Mouse (Mus musculus): ENCODE measurements around the gene Gm44973. TPM values are rescaled to one million over a fixed set of nuclear protein-coding genes. Genes with fewer than 3 reads are reported as not detected.
"Not testable (repeated sequence)": the region's sequence is repeated elsewhere in the genome, so short reads cannot be mapped to it uniquely, and the experiment has no call there.

Gene Gm44973
- polyA plus RNA-seq, 1 experiment from 2014 or later = not detected

- Histone ChIP-seq H3K27me3 (no peaks in the 10 kb centered on the region), H3K9ac (no peak overlapping the region), H3K4me2 (no peak overlapping the region), H3K4me1 (peaks cover 31% of the 10 kb centered on the region), H3K36me3 (peaks cover 21% of the 10 kb centered on the region), H3K27ac (no peak overlapping the region), H3K4me3 (no peak overlapping the region), H3K9me3 (no peaks in the 10 kb centered on the region)
- ATAC-seq (ENCODE audit: insufficient number of reproducible peaks, insufficient read depth, low FRiP score, low TSS enrichment, low read depth) = no peak
- WGBS = 95% methylated on average over 21 of the region's 21 CpGs
Measured at GRCm38 (mm10) chr7:5017931-5018330, 2.6 kb downstream of the Gm44973 start.

GRCm38 (mm10) chr7:5019576-5019975 lies 4.3 kb downstream of the Gm44973 start:
- H3K9ac ChIP-seq = peak overlapping the region; percentile 97

GRCm38 (mm10) chr7:5020000-5020681 lies 4.8 kb downstream of the Gm44973 start, which contains the start of the genes Zfp865 and Ccdc106:
Zfp865 (plus strand) TSS chr7:5020376.
Ccdc106 (plus strand) TSS chr7:5020553.
- Histone ChIP-seq H3K27ac (peak within 1 kb of the TSS; percentile 97), H3K9me3 (no peaks in the 10 kb centered on the region), H3K9ac (peak within 1 kb of the TSS; percentile 97), H3K4me1 (peaks cover 27% of the 10 kb centered on the region), H3K4me2 (peak within 1 kb of the TSS; percentile 84), H3K36me3 (peaks cover 43% of the 10 kb centered on the region), H3K4me3 (peak within 1 kb of the TSS; percentile 79), H3K27me3 (no peaks in the 10 kb centered on the region)
- peak; percentile 84 for ATAC-seq (ENCODE audit: insufficient number of reproducible peaks, insufficient read depth, low FRiP score, low TSS enrichment, low read depth)
- under 1% methylated on average over 49 of the region's 49 CpGs for WGBS

More at GRCm38 (mm10) chr7:5019576-5019975, 4.3 kb downstream of the Gm44973 start:
- Histone ChIP-seq H3K4me3 (peak overlapping the region; percentile 79), H3K36me3 (peaks cover 37% of the 10 kb centered on the region), H3K4me2 (peak overlapping the region; percentile 84), H3K27ac (peak overlapping the region; percentile 97), H3K4me1 (peaks cover 27% of the 10 kb centered on the region)
- WGBS = 26% methylated on average over 8 of the region's 8 CpGs
- not testable (repeated sequence) for ATAC-seq (ENCODE audit: insufficient number of reproducible peaks, insufficient read depth, low FRiP score, low TSS enrichment, low read depth); H3K9me3 ChIP-seq; H3K27me3 ChIP-seq

- peaks cover 48% of the 10 kb centered on the region for H3K36me3 ChIP-seq
- H3K4me2 ChIP-seq = peak overlapping the region; percentile 84
- ATAC-seq (ENCODE audit: insufficient number of reproducible peaks, insufficient read depth, low FRiP score, low TSS enrichment, low read depth) = no peak; the same call in 1 of the 2 replicates
Measured at GRCm38 (mm10) chr7:5020685-5021084, 5.4 kb downstream of the Gm44973 start.

DNA sequence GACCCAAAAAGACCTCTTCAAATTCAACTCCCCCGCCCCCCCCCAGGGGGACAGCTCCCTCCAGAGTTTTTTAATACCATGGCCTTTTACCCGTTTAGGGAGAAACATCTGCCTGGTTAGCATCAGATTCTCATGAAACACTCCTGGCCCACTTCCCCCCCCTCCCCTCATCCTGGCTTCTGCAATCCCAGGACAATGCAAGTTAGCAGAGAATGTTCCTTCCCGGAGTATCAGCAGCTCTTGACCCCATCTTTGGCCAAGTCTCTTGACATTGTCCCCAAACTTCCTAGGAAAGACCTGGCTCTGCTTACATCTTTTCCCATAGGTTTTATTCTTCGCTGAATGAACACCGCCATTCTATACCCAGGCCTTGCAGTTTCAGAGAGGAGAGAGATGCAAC lies 5.9 kb downstream of the Gm44973 start:
- no peak for ATAC-seq (ENCODE audit: insufficient number of reproducible peaks, insufficient read depth, low FRiP score, low TSS enrichment, low read depth)
- Histone ChIP-seq H3K4me1 (peaks cover 22% of the 10 kb centered on the region), H3K9me3 (no peaks in the 10 kb centered on the region), H3K27ac (peak overlapping the region; percentile 97), H3K4me3 (peak overlapping the region; percentile 79), H3K4me2 (peak overlapping the region; percentile 84), H3K36me3 (peaks cover 53% of the 10 kb centered on the region), H3K27me3 (no peaks in the 10 kb centered on the region), H3K9ac (peak overlapping the region; percentile 97)
- WGBS = 43% methylated on average over 5 of the region's 5 CpGs

More at GRCm38 (mm10) chr7:5020685-5021084, 5.4 kb downstream of the Gm44973 start:
- H3K4me1 ChIP-seq = peaks cover 27% of the 10 kb centered on the region
- H3K27me3 ChIP-seq = no peaks in the 10 kb centered on the region
- no peaks in the 10 kb centered on the region for H3K9me3 ChIP-seq
- peak overlapping the region; percentile 97 for H3K27ac ChIP-seq
- 1% methylated on average over 14 of the region's 15 CpGs for WGBS
- H3K9ac ChIP-seq = peak overlapping the region; percentile 97
- H3K4me3 ChIP-seq = peak overlapping the region; percentile 79

- Histone ChIP-seq H3K9ac (no peak overlapping the region), H3K4me3 (peak overlapping the region; percentile 16), H3K27me3 (no peaks in the 10 kb centered on the region), H3K4me2 (no peak overlapping the region), H3K36me3 (peaks cover 98% of the 10 kb centered on the region), H3K9me3 (peaks cover 41% of the 10 kb centered on the region), H3K4me1 (no peaks in the 10 kb centered on the region), H3K27ac (no peak overlapping the region)
- 97% methylated on average over 22 of the region's 22 CpGs for WGBS
- ATAC-seq (ENCODE audit: insufficient number of reproducible peaks, insufficient read depth, low FRiP score, low TSS enrichment, low read depth) = no peak
Measured at GRCm38 (mm10) chr7:5029543-5029942, 14.2 kb downstream of the Gm44973 start.

DNA sequence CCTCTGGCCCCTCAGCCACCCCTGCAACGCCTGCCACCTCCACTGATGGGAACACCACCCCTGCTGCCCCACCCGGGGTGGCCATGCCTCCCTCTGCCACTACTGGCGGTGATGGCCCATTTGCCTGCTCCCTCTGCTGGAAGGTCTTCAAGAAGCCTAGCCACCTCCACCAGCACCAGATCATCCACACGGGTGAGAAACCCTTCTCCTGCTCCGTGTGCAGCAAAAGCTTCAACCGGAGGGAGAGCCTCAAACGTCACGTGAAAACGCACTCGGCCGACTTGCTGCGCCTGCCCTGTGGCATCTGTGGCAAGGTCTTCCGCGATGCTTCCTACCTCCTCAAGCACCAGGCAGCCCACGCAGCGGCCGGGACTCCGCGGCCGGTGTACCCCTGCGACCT lies 14.7 kb downstream of the Gm44973 start:
- Histone ChIP-seq H3K27ac (no peak overlapping the region), H3K4me2 (no peak overlapping the region), H3K9me3 (peaks cover 41% of the 10 kb centered on the region), H3K36me3 (peaks cover 98% of the 10 kb centered on the region), H3K9ac (no peak overlapping the region), H3K4me3 (peak overlapping the region; percentile 16), H3K4me1 (no peaks in the 10 kb centered on the region), H3K27me3 (no peaks in the 10 kb centered on the region)
- ATAC-seq (ENCODE audit: insufficient number of reproducible peaks, insufficient read depth, low FRiP score, low TSS enrichment, low read depth) = no peak
- 94% methylated on average over 21 of the region's 21 CpGs for WGBS

GRCm38 (mm10) chr7:5030554-5031275 lies 15.4 kb downstream of the Gm44973 start:
- H3K36me3 ChIP-seq = peaks cover 98% of the 10 kb centered on the region
- peaks cover 46% of the 10 kb centered on the region for H3K9me3 ChIP-seq
- no peak overlapping the region for H3K9ac ChIP-seq
- 89% methylated on average over 63 of the region's 63 CpGs for WGBS
- ATAC-seq (ENCODE audit: insufficient number of reproducible peaks, insufficient read depth, low FRiP score, low TSS enrichment, low read depth) = no peak
- H3K4me2 ChIP-seq = no peak overlapping the region
- H3K4me3 ChIP-seq = peak overlapping the region; percentile 16; the same call in 1 of the 2 replicates
- H3K27me3 ChIP-seq = no peaks in the 10 kb centered on the region
- H3K27ac ChIP-seq = no peak overlapping the region
- H3K4me1 ChIP-seq = no peaks in the 10 kb centered on the region

GRCm38 (mm10) chr7:5031496-5031895 lies 16.2 kb downstream of the Gm44973 start:
- Histone ChIP-seq H3K9ac (no peak overlapping the region), H3K36me3 (peaks cover 98% of the 10 kb centered on the region), H3K4me2 (no peak overlapping the region), H3K27ac (no peak overlapping the region), H3K4me1 (no peaks in the 10 kb centered on the region), H3K4me3 (no peak overlapping the region), H3K27me3 (no peaks in the 10 kb centered on the region), H3K9me3 (peaks cover 54% of the 10 kb centered on the region)
- WGBS = 80% methylated on average over 46 of the region's 46 CpGs
- no peak for ATAC-seq (ENCODE audit: insufficient number of reproducible peaks, insufficient read depth, low FRiP score, low TSS enrichment, low read depth)

DNA sequence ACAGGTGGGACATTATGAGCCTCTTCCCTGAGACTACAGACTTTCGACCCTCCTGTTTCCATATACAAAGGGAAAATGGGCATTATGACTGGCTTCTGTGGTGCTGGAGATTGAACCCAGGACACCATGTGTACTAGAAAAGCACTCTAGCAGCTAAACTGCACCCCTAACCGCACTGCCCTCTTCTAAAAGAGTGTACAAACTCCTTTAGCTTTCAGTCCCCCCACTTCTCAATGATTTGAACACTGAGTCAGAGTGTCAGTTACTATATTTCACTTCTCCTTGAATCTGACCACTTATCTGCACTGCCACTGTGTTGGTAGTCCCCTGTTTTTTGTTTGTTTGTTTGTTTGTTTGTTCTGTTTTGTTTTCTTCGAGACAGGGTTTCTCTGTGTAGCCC lies 18.5 kb downstream of the Gm44973 start, which contains the start of gene 4632433K11Rik:
TSS of gene 4632433K11Rik (plus strand) at position 301 of the 400 bp plus-strand sequence.
- Histone ChIP-seq H3K36me3 (peaks cover 82% of the 10 kb centered on the region), H3K27ac (no peak within 1 kb of the TSS), H3K4me2 (no peak within 1 kb of the TSS), H3K9me3 (peaks cover 53% of the 10 kb centered on the region), H3K4me1 (peaks cover 6% of the 10 kb centered on the region), H3K4me3 (no peak within 1 kb of the TSS), H3K9ac (no peak within 1 kb of the TSS), H3K27me3 (no peaks in the 10 kb centered on the region)
- ATAC-seq (ENCODE audit: insufficient number of reproducible peaks, insufficient read depth, low FRiP score, low TSS enrichment, low read depth) = no peak
- WGBS = 91% methylated on average over 3 of the region's 3 CpGs

GRCm38 (mm10) chr7:5035628-5036027 lies 20.3 kb downstream of the Gm44973 start:
- no peak overlapping the region for H3K4me3 ChIP-seq
- no peak overlapping the region for H3K27ac ChIP-seq
- no peak overlapping the region for H3K4me2 ChIP-seq
- ATAC-seq (ENCODE audit: insufficient number of reproducible peaks, insufficient read depth, low FRiP score, low TSS enrichment, low read depth) = no peak
- peaks cover 64% of the 10 kb centered on the region for H3K36me3 ChIP-seq
- peaks cover 35% of the 10 kb centered on the region for H3K9me3 ChIP-seq
- no peak overlapping the region for H3K9ac ChIP-seq
- 97% methylated on average over 17 of the region's 17 CpGs for WGBS
- H3K4me1 ChIP-seq = peaks cover 9% of the 10 kb centered on the region
- H3K27me3 ChIP-seq = no peaks in the 10 kb centered on the region
